Mouse (Mus musculus) layer of hippocampus, postnatal 14 days (tissue): ENCODE measurements around the gene C8a. TPM values are rescaled to one million over a fixed set of nuclear protein-coding genes. Genes with fewer than 3 reads are reported as not detected.

Experiments
- DNase-seq, 2 experiments: peaks; one replicate each; pipeline ENCODE4 v3.0.0; 2021 to 2022; ENCODE audit warnings: low spot score in 2 of 2, mixed read lengths in 1 of 2
- long read RNA-seq, 2 experiments: library from polyadenylated mRNA; stranded (forward); transcript quantifications; one replicate each; pipeline ENCODE4 v2.0.0; 2021
- total RNA-seq, 2 experiments: library from RNA; stranded (reverse); gene quantifications; 2 replicates each; pipeline ENCODE4 v1.2.3; 2021

The C8a gene
- not detected for total RNA-seq
- long read RNA-seq, experiment 1 = 0 reads
- long read RNA-seq, experiment 2 = 0 reads

DNA sequence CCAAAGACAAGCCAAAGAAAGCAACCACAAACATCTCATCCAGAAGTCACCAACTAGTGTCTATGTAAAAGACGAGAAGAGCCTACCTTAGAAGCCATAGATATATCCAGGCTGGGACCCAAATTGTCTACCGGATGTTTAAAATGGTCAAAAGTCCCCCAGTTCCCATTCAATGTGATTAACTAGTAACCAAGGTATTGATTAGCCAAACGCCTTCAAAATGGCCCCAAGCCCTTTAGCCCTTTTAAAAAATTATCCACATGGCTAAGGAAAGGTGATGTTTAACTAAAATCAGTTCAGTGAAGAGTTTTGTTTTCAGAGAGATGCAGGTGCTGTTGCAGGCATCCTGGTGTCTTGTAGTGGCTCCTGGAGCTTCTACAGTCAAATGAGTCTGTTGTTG, at the start of gene C8a:
C8a (minus strand) TSS at position 76 of the 400 bp plus-strand sequence.
- DNase-seq = no peak

DNA sequence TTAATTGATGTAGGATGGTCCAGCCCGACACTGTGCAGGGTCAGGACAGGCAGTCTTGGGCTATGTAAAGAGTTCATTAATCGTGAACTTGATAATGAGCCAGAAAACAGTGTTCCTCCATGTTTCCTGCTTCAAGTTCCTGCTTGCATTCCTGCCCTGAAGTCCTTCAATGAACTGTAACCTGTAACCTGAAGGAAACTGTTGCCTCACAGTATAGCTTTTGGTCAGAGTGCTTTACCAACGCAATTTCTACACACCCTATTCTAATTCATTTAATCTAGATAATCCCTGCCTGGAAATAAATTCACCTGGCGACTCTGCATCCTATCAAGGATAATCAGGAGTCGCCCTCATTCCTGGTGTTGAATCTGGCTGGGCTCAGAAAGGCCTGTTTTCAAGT, 49.2 kb upstream of the C8a start:
- no peak for DNase-seq

DNA sequence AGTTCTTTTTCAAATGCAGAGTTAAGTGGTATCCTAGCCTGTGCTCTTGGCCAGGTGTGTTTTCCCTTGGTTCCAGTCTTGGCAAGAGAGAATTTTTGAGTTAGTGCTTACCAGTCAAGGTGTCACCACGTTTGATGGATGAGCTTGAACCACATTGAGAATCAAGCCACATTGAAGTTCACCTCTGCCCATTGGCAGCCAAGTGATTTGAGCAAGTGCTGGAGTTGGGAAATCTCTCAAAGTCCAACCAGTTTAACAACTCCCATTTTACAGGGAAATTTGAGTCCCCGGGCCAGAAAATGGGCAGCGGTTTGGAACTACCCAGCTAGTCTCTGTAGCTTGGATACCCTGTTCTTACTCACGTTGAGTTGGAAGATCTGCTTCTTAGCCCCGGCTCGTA, 41.8 kb upstream of the C8a start:
- no peak for DNase-seq

DNA sequence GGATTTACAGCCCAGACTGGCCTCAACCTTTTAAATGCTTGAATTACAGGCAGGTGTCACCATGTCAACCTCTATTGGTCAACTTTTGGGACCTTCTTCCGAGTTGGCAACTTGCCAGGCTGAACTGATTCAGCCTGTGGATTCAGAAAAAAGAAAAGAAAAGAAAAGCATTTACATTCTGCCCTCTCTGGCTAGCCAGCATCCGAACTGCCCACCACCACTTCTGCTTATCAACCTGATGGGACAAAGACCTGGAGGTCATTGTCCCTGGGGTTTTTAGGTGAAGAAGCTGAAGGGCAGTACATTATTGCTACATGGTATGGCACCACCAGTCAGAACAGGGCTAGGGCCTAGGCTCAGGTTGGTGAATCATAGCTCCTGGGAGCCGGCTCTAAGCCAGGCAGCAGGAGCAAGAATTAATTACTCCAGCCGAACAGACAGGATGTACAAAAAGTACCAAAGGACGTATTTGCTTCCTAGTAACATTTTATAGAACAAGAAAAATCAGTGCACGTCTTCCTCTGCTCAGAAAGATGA, 38.6 kb upstream of the C8a start:
- DNase-seq = no peak

- no peak for DNase-seq
Observed at GRCm38 (mm10) chr4:104913291-104914129, 37.3 kb upstream of the C8a start, which contains the start of gene Fyb2. TSS of gene Fyb2 (plus strand) at chr4:104913456.

DNA sequence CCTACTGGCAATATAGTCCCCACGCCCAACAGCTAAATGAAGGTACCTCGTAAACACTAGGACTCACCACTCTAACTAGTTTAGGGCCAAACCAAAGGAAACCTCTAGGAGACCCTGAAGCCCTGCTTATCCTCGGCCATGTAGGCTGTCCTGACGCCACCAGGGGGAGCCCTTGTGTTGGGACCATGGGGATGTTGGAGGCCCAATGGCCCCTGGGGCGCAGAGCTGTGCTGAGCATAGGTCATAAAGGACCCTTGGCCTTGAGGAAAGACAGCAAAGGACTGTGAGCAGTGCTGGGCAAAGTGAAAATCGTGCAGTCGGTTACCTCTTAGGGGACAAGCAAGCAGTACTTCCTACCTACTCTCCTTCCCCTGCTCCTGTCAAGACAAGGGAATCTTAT, 35.5 kb upstream of the C8a start:
- DNase-seq = peak; percentile 53 to 59

- no peak for DNase-seq
Observed at GRCm38 (mm10) chr4:104905049-104905448, 28.9 kb upstream of the C8a start.

DNA sequence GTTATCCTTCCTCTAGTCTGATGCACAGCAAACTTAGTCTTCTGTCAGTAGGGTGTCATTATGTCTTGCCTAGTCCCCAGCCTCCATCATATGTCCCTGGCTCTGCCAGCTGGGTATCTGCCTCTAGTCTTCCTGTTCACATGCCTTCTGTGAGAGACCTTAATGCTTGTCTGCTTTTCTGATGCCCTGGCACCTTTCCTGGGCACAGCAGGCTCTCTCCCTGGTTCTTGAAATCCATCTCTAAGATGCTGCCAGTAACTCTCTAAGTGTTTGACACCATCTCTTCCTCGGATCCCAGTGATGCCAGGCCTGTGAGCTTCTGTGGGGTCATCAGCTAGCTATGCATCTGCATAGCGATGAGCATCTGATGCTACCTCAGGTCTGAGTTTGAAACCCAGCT, 26.6 kb upstream of the C8a start:
- DNase-seq = no peak

- DNase-seq = peak; percentile 54 to 80
Observed at GRCm38 (mm10) chr4:104894004-104894734, 18.0 kb upstream of the C8a start.

DNA sequence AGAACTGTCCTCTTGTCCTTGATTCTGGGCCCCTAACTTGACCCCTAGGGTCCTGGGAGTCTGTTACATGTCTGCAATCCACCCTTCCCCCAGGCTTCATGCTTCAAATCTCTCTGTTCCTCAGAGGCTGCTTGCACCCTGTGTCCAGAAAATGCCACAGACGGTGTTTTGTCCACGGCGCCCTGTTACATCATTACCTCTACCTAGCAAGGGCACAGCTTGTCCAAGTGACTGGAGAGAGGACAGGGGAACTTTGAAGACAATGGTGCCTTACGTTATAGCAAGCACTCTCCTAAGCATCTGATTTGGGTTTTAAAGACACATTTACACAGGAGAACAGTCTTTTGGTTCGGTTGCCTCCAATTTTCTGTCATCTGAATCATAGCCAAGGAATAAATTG, 17.4 kb upstream of the C8a start:
- DNase-seq = no peak

GRCm38 (mm10) chr4:104891708-104892107, 15.5 kb upstream of the C8a start:
- no peak for DNase-seq

- no peak for DNase-seq
Observed at GRCm38 (mm10) chr4:104888499-104889262, 12.5 kb upstream of the C8a start.

- DNase-seq = no peak
Observed at GRCm38 (mm10) chr4:104887486-104887885, 11.3 kb upstream of the C8a start.

GRCm38 (mm10) chr4:104875832-104876231, 366 bp downstream of the C8a start:
- DNase-seq = no peak

GRCm38 (mm10) chr4:104870196-104870595, 6.0 kb downstream of the C8a start:
- no peak for DNase-seq

- no peak for DNase-seq
Observed at GRCm38 (mm10) chr4:104869581-104869980, 6.6 kb downstream of the C8a start.

DNA sequence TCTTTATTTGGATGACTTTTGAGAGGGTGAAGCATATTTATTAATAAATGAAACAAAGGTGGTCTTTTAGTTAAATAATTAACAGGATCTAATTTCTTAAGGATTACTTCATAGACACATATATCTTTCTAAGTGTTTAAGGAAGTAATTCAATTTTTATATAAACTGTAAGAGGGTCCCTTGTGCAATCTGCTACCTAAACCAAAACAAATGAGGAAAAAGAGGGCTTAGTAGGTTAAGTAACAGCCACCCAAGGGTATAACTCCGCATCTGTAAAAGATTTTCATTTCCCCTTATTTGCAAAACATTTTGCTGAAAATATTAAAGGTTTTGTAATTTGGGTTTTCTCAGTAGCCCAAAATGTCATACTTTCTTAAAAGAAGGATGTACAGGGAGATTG, 11.8 kb downstream of the C8a start:
- DNase-seq = no peak

DNA sequence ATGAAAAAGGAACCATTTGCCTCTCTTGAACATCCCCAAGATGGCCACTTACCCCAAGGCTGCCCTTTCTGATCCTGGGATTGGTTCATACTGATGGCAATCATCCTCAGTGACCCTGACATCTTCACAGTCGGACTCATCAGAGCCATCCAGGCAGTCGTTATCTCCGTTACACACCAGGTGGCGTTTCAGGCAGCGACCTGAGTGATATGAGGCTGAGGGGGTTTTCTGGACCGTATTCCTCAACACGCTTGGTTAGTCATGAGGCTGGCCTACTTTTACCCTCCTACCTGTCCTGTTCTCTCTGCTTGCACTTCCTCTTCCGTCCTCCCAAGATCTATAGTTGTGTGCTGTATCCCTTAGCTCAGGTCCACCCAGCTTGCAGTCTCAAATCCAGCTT, 15.0 kb downstream of the C8a start:
- no peak for DNase-seq

DNA sequence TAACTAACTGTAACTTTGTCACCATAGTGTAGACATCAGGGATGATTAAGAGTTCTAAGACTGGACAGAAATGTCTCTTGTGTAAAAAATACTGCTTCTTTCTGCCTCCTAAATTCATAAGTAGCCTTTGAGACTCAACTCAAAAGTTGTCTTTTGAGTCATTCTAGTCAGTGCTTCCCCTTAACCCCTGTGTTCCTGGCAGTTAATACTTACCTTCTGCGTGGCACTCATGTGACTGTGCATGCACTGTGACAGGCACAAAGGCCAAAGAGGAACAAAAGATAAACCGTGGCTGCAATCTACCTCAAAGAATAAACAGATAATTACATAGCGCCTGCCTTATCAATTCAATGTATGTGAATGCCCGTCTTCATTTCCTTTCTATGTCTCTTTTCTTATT, 18.4 kb downstream of the C8a start:
- no peak for DNase-seq

DNA sequence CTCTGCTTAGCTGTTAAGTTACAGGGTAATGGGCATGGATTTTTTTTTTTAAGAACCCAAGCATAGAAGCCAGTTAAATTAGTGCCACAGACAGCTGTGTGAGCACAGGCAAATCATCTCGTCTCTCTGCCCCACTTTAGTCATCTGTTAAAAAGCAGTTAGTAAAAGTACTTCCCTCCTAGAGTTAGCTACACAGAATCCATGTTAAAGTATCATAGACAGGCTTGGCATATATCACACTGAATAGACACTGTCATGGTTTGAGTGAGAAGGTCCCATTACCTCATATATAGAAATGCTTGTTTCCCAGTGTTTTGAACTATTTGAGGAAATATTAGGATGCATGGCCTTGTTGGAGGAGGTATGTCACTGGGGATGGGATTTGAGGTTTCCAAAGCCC, 19.2 kb downstream of the C8a start, which contains the start of gene Gm17662:
Gm17662 (plus strand) TSS at position 301 of the 400 bp plus-strand sequence.
- no peak for DNase-seq

DNA sequence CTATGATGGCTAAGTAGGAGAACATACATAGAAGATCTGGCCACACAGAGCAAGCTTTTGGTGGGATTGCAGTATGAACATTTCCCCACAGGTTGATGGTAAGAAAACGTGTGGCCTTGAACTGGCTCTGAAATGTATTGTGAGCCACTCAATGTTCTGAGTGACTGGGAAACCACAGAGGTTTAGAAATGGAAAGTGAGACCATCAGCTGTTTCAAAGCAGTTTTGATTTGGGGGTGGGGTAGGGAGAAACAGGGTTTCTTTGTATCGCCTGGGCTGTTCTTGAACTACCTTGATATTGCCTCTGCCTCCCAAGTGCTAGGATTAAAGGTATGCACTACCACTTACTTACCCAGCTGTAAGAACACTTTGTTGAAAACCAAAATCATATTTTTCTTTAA, 21.0 kb downstream of the C8a start:
- no peak for DNase-seq
